Mouse (Mus musculus): ENCODE results near the gene Ctso. TPM values are rescaled to one million over a fixed set of nuclear protein-coding genes. Genes with fewer than 3 reads are reported as not detected.
A peak's percentile ranks its signal among the peaks of the same experiment; 100 is the strongest.

Ctso gene
- polyA plus RNA-seq, 1 experiment from 2014 or later, result 18.5 TPM

- no peaks in the 10 kb centered on the region for H3K9me3 ChIP-seq (replicated peaks)
- WGBS, result 38% methylated on average over 3 of the region's 3 CpGs
- H3K4me3 ChIP-seq, result no peak overlapping the region
- no peaks in the 10 kb centered on the region for H3K36me3 ChIP-seq
- no peaks in the 10 kb centered on the region for H3K27me3 ChIP-seq
- H3K9ac ChIP-seq, result no peak overlapping the region
- peaks cover 10% of the 10 kb centered on the region for H3K4me1 ChIP-seq (replicated peaks)
- no peak for ATAC-seq (replicated peaks; ENCODE audit: insufficient number of reproducible peaks, insufficient read depth, low FRiP score, low read depth)
- no peak overlapping the region for H3K4me2 ChIP-seq
- peak overlapping the region; percentile 49; the same call in 1 of the 2 replicates for H3K27ac ChIP-seq
Observed at GRCm38 (mm10) chr3:81990531-81990930, 58.1 kb downstream of the Ctso start.

DNA sequence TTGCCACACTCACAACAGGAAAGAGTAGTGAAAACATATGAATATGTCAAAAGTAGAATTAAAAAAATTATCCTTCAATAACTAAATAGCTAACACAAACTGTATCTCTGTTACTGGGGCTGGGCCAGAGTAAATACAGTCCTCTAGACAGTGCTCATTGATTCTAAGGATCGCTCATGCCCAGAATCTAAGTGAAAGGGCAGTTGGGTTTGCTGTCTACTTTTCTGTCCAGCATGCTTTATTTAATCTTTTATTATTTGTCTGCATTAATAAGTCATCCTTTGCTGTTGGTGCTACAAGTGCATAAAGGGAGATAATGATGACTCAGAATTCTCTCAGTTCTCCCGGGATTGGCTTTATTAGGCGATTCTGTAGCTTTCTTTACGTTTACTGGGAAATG, 63.0 kb downstream of the Ctso start:
- no peak for ATAC-seq (replicated peaks; ENCODE audit: insufficient number of reproducible peaks, insufficient read depth, low FRiP score, low read depth)
- Histone ChIP-seq H3K4me1 (replicated peaks) (0 out of 2 replicates have a peak, but pooled peaks cover 2% of the 10 kb centered on the region), H3K27me3 (no peaks in the 10 kb centered on the region), H3K9ac (no peak overlapping the region), H3K27ac (no peak overlapping the region), H3K36me3 (no peaks in the 10 kb centered on the region), H3K9me3 (replicated peaks) (no peaks in the 10 kb centered on the region), H3K4me2 (no peak overlapping the region), H3K4me3 (no peak overlapping the region)
- WGBS, result 30% methylated on average over 4 of the region's 4 CpGs

DNA sequence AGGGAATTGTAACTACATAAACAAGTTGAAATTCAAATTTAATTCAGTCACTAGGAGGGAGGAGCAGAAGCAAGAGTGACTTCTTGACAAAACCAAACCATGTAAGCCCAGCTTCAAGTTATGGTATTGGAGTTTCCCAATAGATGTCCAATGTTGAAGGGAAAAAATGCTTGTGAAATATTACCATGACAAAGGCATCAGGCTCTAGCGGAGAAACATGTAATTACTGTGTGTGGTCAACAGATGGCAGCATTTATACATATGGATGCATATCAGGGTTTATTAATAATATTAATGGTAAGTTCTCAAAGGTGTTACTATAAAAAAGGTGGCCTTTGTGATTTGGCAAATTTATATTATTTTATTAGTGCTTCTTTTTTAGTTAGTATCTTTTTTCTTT, 63.6 kb downstream of the Ctso start:
- no peak overlapping the region for H3K4me3 ChIP-seq
- no peaks in the 10 kb centered on the region for H3K9me3 ChIP-seq (replicated peaks)
- no peak overlapping the region for H3K4me2 ChIP-seq
- no peak overlapping the region for H3K9ac ChIP-seq
- no peaks in the 10 kb centered on the region for H3K27me3 ChIP-seq
- H3K4me1 ChIP-seq (replicated peaks), result no peaks in the 10 kb centered on the region
- no peak for ATAC-seq (replicated peaks; ENCODE audit: insufficient number of reproducible peaks, insufficient read depth, low FRiP score, low read depth)
- no peaks in the 10 kb centered on the region for H3K36me3 ChIP-seq
- WGBS, result 4% methylated on average over 1 of the region's 1 CpGs
- H3K27ac ChIP-seq, result no peak overlapping the region

Other genes starting within 250 kb of the Ctso start
- gene Tdo2, start 43.6 kb downstream of the Ctso start, polyA plus RNA-seq (2015; fragmentation: Nextera tagmentation; extraction: Ambion mirVana), result 0.33 and 0.55 TPM in 2 replicates
- not detected in 2 replicates for gene Asic5, start 49.7 kb downstream of the Ctso start, polyA plus RNA-seq (2015; fragmentation: Nextera tagmentation; extraction: Ambion mirVana)
- 45.0 and 46.2 TPM in 2 replicates for gene Gucy1b1, start 142.1 kb downstream of the Ctso start, polyA plus RNA-seq (2015; fragmentation: Nextera tagmentation; extraction: Ambion mirVana)
- gene Gucy1a1, start 213.2 kb downstream of the Ctso start, polyA plus RNA-seq (2015; fragmentation: Nextera tagmentation; extraction: Ambion mirVana), result 39.1 and 46.6 TPM in 2 replicates

Measured in heart, embryonic 15.5 days (tissue).